Mouse (Mus musculus) neural tube, embryonic 12.5 days (tissue): ENCODE data around the gene 1700007K13Rik. TPM values are rescaled to one million over a fixed set of nuclear protein-coding genes. Genes with fewer than 3 reads are reported as not detected.

Experiments
- polyA plus RNA-seq: library from polyadenylated mRNA; unstranded; fragments of >200 nt; fragmentation: Nextera tagmentation; extraction: Ambion mirVana; gene quantifications from 2 replicates; pipeline ENCODE4 v1.2.1, GENCODE M21; 2016

1700007K13Rik gene
- polyA plus RNA-seq, 1 experiment from 2014 or later = 1.5 TPM

Other genes starting within 250 kb of the 1700007K13Rik start
- 7.9 and 8.7 TPM in 2 replicates for gene Ppp1r26, start 19.5 kb downstream of the 1700007K13Rik start, polyA plus RNA-seq
- 54.3 and 56.2 TPM in 2 replicates for gene Mrps2, start 1.7 kb upstream of the 1700007K13Rik start, polyA plus RNA-seq
- gene Gbgt1, start 30.6 kb upstream of the 1700007K13Rik start, polyA plus RNA-seq = 0.80 and 0.81 TPM in 2 replicates
- 2.4 and 3.5 TPM in 2 replicates for gene Gm10134, start 39.8 kb upstream of the 1700007K13Rik start, polyA plus RNA-seq
- gene Ralgds, start 46.8 kb upstream of the 1700007K13Rik start, polyA plus RNA-seq = 99.6 and 111 TPM in 2 replicates
- gene Cel, start 97.1 kb upstream of the 1700007K13Rik start, polyA plus RNA-seq = not detected in 2 replicates
- gene Gtf3c5, start 117.4 kb upstream of the 1700007K13Rik start, polyA plus RNA-seq = 46.7 and 51.1 TPM in 2 replicates
- gene Gfi1b, start 155.7 kb upstream of the 1700007K13Rik start, polyA plus RNA-seq = 0.98 and 1.1 TPM in 2 replicates
- 31.8 and 34.6 TPM in 2 replicates for gene Tsc1, start 174.9 kb upstream of the 1700007K13Rik start, polyA plus RNA-seq
- gene Spaca9, start 233.4 kb upstream of the 1700007K13Rik start, polyA plus RNA-seq = 1.1 and 1.2 TPM in 2 replicates
- 0.59 and 0.96 TPM in 2 replicates for gene Ak8, start 233.8 kb upstream of the 1700007K13Rik start, polyA plus RNA-seq